Mouse (Mus musculus) Patski (cell line): ENCODE measurements around the gene Prokr1. TPM values are rescaled to one million over a fixed set of nuclear protein-coding genes. Genes with fewer than 3 reads are reported as not detected.

Experiments
- ATAC-seq: fragments of 100-300 bp; one replicate; pipeline ENCODE4 v1.8.0; 2021
- CTCF ChIA-PET: fragments of 350-600 bp; sonication (Branson Sonifier 250); formaldehyde crosslinking; loops from one replicate; lab custom pipeline; 2022; ENCODE audit warnings: inconsistent platforms; lab: Charles Lee
- POLR2A ChIA-PET: fragments of 350-600 bp; sonication (Branson Sonifier 250); formaldehyde crosslinking; loops from one replicate; lab custom pipeline; 2022; ENCODE audit warnings: antibody characterized with exemption, inconsistent platforms; lab: Charles Lee
- DNase-seq: peaks from one replicate; pipeline ENCODE4 v3.0.0-alpha.2; 2011; ENCODE audit warnings: low read depth, low spot score
- H3K27me3 ChIP-seq: fragments of 371-371 bp; one replicate; pipeline ENCODE4 v1.5.1; 2021
- CTCF ChIP-seq: fragments of 100-300 bp; IDR thresholded peaks from one replicate; pipeline ENCODE4 v1.5.1; 2021
- in situ Hi-C: fragments of 300-500 bp; cut with MboI; formaldehyde crosslinking; loops from 3 replicates; pipeline ENCODE4 v1.11.1; 2018; ENCODE audit warnings: low pct_unique_long_range_greater_than_20kb, mixed read lengths
- polyA plus RNA-seq: library from polyadenylated mRNA; unstranded; gene quantifications from one replicate; pipeline ENCODE4 v1.2.3, GENCODE M21; 2021

The Prokr1 gene
- polyA plus RNA-seq, 1 experiment from 2014 or later = 0.28 TPM

GRCm38 (mm10) chr6:87538376-87539270, 51.9 kb downstream of the Prokr1 start:
- DNase-seq = peak; percentile 35
- in situ Hi-C loops = no loop called here
- TF ChIP-seq CTCF = no peak
- POLR2A ChIA-PET = no interaction called here
- H3K27me3 ChIP-seq = no peaks in the 10 kb centered on the region
- ATAC-seq = no peak
- CTCF ChIA-PET = no interaction called here

GRCm38 (mm10) chr6:87537678-87538077, 52.9 kb downstream of the Prokr1 start:
- DNase-seq (no peak), ATAC-seq (no peak)
- ChIA-PET CTCF (no interaction called here), POLR2A (no interaction called here)
- no peaks in the 10 kb centered on the region for H3K27me3 ChIP-seq
- in situ Hi-C loops = no loop called here
- TF ChIP-seq CTCF = no peak

- TF ChIP-seq CTCF = no peak
- CTCF ChIA-PET = no interaction called here
- H3K27me3 ChIP-seq = no peaks in the 10 kb centered on the region
- ATAC-seq (no peak), DNase-seq (no peak)
- POLR2A ChIA-PET = no interaction called here
- in situ Hi-C loops = no loop called here
Observed at GRCm38 (mm10) chr6:87536270-87536669, 54.3 kb downstream of the Prokr1 start.

GRCm38 (mm10) chr6:87535651-87536050, 54.9 kb downstream of the Prokr1 start:
- TF ChIP-seq CTCF = no peak
- no peak for ATAC-seq
- DNase-seq = no peak
- in situ Hi-C loops = no loop called here
- CTCF ChIA-PET = no interaction called here
- POLR2A ChIA-PET = no interaction called here
- no peaks in the 10 kb centered on the region for H3K27me3 ChIP-seq

- in situ Hi-C loops = no loop called here
- ChIA-PET POLR2A (no interaction called here), CTCF (no interaction called here)
- DNase-seq (no peak), ATAC-seq (no peak)
- H3K27me3 ChIP-seq = no peaks in the 10 kb centered on the region
- TF ChIP-seq CTCF = no peak
Observed at GRCm38 (mm10) chr6:87534855-87535575, 55.5 kb downstream of the Prokr1 start.

- no peak for ATAC-seq
- TF ChIP-seq CTCF = no peak
- in situ Hi-C loops = no loop called here
- ChIA-PET CTCF (no interaction called here), POLR2A (no interaction called here)
- no peaks in the 10 kb centered on the region for H3K27me3 ChIP-seq
- no peak for DNase-seq
Observed at GRCm38 (mm10) chr6:87532953-87533710, 57.4 kb downstream of the Prokr1 start, which contains the start of gene Arhgap25. TSS of gene Arhgap25 (minus strand) at chr6:87533259.

- no peak for TF ChIP-seq CTCF
- ATAC-seq = no peak
- no peaks in the 10 kb centered on the region for H3K27me3 ChIP-seq
- ChIA-PET POLR2A (interaction anchor here (0.7 kb wide), 1 partner anchor 26 kb away, joined by 3 read pairs; no protein-coding TSS in a partner anchor), CTCF (interaction anchor here (1.2 to 1.3 kb wide), 2 partner anchors 12 to 68 kb away, joined by 3 to 4 read pairs; no protein-coding TSS in a partner anchor)
- in situ Hi-C loops = no loop called here
- DNase-seq = no peak
Observed at GRCm38 (mm10) chr6:87531456-87532015, 59.0 kb downstream of the Prokr1 start.

- ChIA-PET POLR2A (no interaction called here), CTCF (no interaction called here)
- no peak for DNase-seq
- no peak for ATAC-seq
- TF ChIP-seq CTCF = no peak
- H3K27me3 ChIP-seq = no peaks in the 10 kb centered on the region
- in situ Hi-C loops = no loop called here
Observed at GRCm38 (mm10) chr6:87530386-87530785, 60.2 kb downstream of the Prokr1 start.

Other genes starting within 250 kb of the Prokr1 start
- not detected for gene Gkn1, start 239.8 kb downstream of the Prokr1 start, polyA plus RNA-seq
- not detected for gene Gkn2, start 217.4 kb downstream of the Prokr1 start, polyA plus RNA-seq
- not detected for gene Gkn3, start 201.8 kb downstream of the Prokr1 start, polyA plus RNA-seq
- not detected for gene Bmp10, start 161.7 kb downstream of the Prokr1 start, polyA plus RNA-seq
- gene Arhgap25, start 57.5 kb downstream of the Prokr1 start, polyA plus RNA-seq = 0.03 TPM
- 12.1 TPM for gene Aplf, start 81.5 kb upstream of the Prokr1 start, polyA plus RNA-seq
- 0.10 TPM for gene Efcc1, start 140.1 kb upstream of the Prokr1 start, polyA plus RNA-seq
- not detected for gene Gp9, start 187.3 kb upstream of the Prokr1 start, polyA plus RNA-seq
- gene Rab43, start 221.4 kb upstream of the Prokr1 start, polyA plus RNA-seq = 26.7 TPM
- gene Gm45140, start 245.1 kb upstream of the Prokr1 start, polyA plus RNA-seq = 11.2 TPM
- gene Isy1, start 248.1 kb upstream of the Prokr1 start, polyA plus RNA-seq = 59.6 TPM